Mouse (Mus musculus): ENCODE data around the gene H2-M10.6. TPM values are rescaled to one million over a fixed set of nuclear protein-coding genes. Genes with fewer than 3 reads are reported as not detected.
"Not testable (repeated sequence)": the region's sequence is repeated elsewhere in the genome, so short reads cannot be mapped to it uniquely, and the experiment has no call there.

Gene H2-M10.6
- not detected for total RNA-seq (2021)

DNA sequence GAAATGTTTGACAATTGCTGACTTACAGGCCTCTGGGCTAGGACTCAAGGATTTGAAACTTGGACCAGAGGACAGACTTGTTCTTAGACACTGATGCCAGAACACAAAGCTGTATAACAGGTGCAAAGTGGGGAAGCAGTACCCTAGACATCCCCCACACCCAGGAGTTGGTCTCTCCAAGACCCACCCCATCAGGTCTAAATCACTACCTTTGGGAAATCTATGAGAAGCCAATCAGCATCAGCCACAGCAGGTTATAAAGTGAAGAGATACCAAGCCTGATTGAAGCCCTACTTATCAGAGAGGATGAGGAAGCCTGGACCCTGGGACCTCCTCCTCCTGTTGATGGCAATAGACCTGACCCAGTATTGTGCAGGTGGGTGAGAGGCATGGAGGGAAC, at the start of gene H2-M10.6:
TSS of gene H2-M10.6 (plus strand) at position 301 of the 400 bp plus-strand sequence.
- no peak for DNase-seq (ENCODE audit: low spot score in 2 of 2)
- intact Hi-C loops (cut with DNase I): no loop called here

DNA sequence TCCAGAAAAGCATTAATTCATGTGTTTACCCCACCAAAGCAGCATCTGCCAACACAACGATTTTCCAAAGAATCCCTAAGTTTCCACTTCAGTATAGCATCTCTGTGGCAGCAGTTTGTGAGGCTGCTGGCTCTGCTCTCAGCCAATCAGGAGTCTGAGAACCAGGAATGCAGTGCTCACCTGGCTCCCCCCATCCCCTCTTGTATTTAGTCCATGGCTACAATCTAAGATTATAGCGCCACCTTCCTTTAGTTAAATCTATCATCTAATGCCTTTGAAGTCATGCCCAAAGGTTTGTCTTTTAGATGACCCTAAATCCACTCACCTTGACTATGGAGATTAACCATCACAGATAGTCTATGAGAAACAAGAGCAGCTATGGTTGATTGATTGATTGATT, 48.2 kb upstream of the H2-M10.6 start:
- intact Hi-C loops (cut with DNase I): no loop called here

DNA sequence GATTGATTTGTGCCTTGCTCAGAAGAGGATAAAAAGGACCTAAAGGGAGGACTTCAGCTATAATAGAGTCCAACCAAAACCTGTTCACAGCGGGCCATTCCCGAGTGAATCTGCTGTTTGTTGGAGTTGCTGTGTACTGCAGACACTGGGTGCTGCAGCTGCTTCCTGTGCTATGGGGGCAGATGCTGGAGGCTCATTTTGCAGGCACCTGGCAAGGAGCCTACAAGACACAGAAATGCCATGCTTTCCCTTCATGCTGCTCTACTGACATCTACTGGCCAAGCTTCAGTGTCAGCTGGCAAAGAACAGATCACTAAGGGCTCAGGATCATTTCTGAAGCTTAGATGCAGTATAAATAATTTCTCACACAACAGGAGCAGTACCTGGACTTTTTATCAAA, 47.7 kb upstream of the H2-M10.6 start:
- intact Hi-C loops (cut with DNase I): not testable (repeated sequence)
- peak; percentile 19 to 20 for DNase-seq (ENCODE audit: low spot score in 2 of 2)

More for the DNA sequence above, 48.2 kb upstream of the H2-M10.6 start:
- DNase-seq (ENCODE audit: low spot score in 2 of 2): no peak

DNA sequence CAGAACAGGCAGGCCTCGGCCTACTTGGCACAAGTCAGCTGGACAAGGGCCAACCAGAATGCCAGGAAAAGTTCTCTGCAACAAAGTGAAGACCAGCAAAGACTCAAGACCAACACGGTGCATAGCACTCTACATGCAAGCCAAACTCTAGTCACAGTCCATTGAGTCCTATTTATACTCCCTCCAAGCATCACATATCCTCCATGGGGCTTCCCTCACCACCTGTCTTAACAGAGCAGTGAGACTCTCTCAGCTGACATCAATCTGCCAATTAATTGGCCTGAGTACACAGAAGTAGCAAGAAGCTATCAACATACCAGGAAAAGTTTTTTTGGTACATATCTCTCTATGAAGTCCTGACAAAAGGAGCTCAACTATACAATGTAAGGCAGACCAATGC, 46.6 kb upstream of the H2-M10.6 start:
- DNase-seq (ENCODE audit: low spot score in 2 of 2); intact Hi-C loops (cut with DNase I): not testable (repeated sequence)

DNA sequence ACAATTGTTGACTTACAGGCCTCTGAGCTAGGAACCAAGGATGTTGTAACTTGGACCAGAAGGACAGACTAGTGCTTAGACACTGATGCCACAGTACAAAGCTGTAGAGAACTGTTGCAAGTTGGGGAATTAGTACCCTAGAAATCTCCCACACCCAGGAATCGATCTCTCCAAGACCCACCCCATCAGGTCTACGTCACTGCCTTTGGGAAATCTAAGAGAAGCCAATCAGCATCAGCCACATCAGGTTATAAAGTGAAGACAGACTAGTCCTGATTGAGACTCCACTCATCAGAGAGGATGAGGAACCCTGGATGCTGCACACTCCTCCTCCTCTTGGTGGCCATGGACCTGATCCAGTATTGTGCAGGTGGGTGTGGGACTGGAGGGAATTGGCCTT, 39.4 kb upstream of the H2-M10.6 start, which contains the start of gene H2-M10.5:
TSS of gene H2-M10.5 (plus strand) at position 301 of the 400 bp plus-strand sequence.
- intact Hi-C loops (cut with DNase I); DNase-seq (ENCODE audit: low spot score in 2 of 2): not testable (repeated sequence)

DNA sequence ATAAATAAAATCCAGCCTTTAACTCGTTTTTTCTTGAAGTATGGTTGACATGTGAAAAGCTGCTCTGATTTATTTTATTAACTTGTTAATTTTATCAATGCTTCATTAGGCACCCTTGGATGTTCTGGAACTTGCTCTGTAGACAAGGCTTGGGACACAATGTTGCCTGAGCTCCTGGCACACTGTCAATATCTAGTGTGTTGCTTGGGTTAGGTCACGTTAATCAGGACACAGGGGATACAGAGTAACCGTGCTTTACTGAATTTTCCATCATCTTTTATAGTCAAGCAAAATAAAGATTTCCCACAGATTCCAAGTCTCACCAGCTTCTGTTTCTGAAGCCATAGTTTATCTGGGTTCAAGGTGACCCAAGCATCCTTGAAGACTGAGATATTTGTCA, 30.4 kb upstream of the H2-M10.6 start:
- intact Hi-C loops (cut with DNase I): no loop called here

DNA sequence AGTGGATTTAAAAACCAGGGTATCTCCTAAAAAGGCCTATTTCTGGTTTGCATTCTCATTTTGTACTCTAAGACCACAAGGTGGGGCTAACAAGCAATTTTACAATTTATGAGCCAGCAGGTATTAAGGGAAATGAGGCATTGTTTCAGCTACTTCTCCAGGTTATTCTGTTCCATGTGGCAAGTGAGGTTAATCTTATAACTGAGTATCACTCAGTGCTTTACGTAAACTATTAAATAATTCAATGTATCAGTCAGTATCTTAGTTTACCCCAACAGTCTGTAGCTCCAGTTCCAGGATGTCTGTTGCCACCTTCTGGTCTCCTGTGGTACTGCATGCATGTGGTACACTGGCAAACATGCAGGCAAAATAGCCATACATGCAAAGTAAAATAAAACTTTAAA, 25.5 kb upstream of the H2-M10.6 start:
- intact Hi-C loops (cut with DNase I): loop anchor here (2.0 kb wide), 1 partner anchor 428 kb away; no protein-coding TSS in a partner anchor
- peak; percentile 5 to 6 for DNase-seq (ENCODE audit: low spot score in 2 of 2)

More for the DNA sequence above, 30.4 kb upstream of the H2-M10.6 start:
- no peak for DNase-seq (ENCODE audit: low spot score in 2 of 2)

DNA sequence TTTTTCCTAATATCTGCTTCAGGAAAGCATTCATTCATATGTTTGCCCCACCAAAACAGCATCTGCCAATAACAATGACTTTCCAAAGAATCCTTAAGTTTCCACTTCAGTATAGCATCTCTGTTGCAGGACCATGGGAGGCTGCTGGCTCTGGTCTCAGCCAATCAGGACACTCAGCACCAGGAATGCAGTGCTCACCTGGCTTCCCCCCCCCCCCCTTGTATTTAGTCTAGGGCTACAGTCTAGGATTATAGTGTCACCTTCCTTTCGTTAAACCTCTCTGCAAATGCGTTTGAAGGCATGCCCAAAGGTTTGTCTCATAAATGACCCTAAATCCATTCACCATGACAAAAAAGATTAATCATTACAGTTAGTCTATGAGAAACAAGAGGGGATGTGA, 23.6 kb upstream of the H2-M10.6 start:
- intact Hi-C loops (cut with DNase I): no loop called here
- DNase-seq (ENCODE audit: low spot score in 2 of 2): no peak

DNA sequence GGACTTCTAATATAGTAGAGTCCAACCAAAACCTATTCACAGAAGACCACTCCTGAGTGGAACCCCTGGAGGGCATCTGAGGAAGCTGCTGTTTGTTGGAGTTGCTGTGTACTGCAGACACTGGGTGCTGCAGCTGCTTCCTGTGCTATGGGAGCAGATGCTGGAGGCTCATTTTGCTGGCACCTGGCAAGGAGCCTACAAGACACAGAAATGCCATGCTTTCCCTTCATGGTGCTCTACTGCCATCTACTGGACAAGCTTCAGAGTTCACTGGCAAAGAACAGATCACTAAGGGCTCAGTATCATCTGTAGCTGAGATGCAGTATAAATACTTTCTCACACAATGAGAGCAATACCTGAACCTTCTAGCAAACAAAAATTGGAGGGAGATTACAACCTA, 23.2 kb upstream of the H2-M10.6 start:
- DNase-seq (ENCODE audit: low spot score in 2 of 2): peak; percentile 62 to 76
- intact Hi-C loops (cut with DNase I): not testable (repeated sequence)

DNA sequence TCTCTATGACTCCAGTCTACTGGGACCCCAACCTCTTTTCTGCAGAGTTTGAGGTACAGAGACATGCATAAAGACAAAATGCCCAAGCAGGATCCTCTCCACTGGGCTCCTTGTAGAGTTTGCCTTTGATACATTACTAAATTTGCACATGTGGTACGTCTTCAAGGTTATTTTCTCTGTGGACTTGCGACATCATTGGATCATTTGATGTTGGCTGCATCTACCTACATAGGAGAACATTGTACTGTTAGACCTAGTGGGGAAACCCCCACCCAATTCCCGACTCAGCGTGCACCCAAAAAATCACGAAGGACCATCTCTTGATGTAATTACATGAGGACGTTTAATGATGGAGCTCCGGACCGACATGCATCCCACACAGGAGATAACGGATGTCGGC, 12.5 kb upstream of the H2-M10.6 start:
- intact Hi-C loops (cut with DNase I): no loop called here
- DNase-seq (ENCODE audit: low spot score in 2 of 2): no peak

DNA sequence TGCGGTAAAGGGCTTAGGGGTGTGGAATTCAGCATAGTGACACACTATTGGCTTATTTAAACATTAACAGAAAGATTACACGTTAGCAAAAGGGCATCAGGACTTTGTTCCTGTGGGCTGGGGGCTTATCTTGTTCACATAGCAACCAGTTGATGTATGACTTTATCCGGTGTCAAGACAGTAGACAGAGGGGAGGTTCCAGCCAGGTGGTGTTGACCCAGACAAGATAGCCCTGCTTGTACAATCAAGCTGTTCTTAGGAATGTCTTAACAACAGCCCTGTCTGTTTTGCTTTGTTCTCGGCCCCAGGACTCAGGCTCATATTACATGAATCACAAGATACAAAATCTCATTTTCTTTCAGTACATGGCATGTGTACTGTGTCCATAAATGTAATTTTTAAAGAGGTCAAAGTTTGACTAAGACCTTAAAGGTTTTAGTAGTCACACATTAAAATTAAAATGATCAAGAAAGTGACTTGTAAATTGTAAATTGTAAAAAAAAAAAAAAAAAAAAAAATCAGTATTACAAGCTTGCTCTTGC, 12.0 kb upstream of the H2-M10.6 start:
- DNase-seq (ENCODE audit: low spot score in 2 of 2); intact Hi-C loops (cut with DNase I): not testable (repeated sequence)

DNA sequence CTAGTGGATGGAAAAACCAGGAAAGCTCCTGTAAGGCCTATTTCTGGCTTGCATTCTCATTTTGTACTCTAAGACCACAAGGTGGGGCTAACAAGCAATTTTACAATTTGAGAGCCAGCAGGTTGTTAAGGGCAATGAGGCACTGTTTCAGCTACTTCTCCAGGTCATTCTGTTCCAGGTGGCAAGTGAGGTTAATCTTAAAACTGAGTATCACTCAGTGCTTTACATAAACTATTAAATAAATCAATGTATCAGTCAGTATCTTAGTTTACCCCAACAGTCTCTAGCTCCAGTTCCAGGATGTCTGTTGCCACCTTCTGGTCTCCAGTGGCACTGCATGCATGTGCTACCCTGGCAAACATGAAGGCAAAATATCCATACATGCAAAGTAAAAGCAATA, 12.0 kb downstream of the H2-M10.6 start:
- intact Hi-C loops (cut with DNase I): no loop called here
- peak in 1 of 2 experiments; percentile 23 for DNase-seq (ENCODE audit: low spot score in 2 of 2)

DNA sequence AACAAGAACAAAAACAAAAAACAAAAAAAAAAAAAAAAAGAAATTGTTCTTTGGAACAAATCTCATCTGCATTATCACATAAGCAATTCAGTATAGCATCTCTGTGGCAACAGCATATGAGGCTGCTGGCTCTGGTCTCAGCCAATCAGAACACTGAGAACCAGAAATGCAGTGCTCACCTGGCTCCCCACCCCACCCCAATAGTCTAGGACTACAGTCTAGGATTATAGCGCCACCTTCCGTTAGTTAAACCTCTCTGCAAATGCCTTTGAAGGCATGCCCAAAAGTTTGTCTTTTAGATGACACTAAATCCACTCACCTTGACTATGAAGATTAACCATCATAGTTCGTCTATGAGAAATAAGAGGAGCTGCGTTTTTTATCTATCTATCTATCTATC, 13.6 kb downstream of the H2-M10.6 start:
- DNase-seq (ENCODE audit: low spot score in 2 of 2): no peak
- intact Hi-C loops (cut with DNase I): no loop called here

DNA sequence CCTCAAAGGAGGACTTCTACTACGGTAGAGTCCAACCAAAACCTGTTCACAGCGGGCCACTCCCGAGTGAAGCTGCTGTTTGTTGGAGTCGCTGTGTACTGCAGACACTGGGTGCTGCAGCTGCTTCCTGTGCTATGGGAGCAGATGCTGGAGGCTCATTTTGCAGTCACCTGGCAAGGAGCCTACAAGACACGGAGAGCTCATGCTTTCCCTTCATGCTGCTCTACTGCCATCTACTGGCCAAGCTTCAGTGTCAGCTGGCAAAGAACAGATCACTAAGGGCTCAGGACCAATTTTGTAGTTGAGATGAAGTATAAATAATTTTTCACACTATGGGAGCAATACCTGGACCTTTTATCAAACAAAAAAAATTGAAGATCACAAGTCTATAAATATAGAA, 14.0 kb downstream of the H2-M10.6 start:
- peak; percentile 81 to 84 for DNase-seq (ENCODE audit: low spot score in 2 of 2)
- intact Hi-C loops (cut with DNase I): not testable (repeated sequence)

DNA sequence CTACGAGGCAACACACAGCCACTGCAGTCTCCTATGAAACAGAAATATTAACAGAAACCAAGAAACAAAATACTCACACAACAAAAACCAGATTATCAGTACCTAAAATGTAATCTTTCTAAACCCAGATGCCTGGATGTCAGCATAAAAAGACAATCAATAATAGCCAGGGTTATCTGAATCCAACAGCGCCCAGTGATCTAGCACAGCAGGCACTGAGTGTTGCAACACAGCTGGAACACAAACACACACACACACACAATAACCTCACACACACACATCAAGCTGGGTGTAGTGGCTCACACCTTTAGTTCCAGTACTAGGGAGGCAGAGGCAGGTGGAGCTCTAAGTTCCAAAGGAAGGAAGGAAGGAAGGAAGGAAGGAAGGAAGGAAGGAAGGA, 16.5 kb downstream of the H2-M10.6 start:
- no peak for DNase-seq (ENCODE audit: low spot score in 2 of 2)
- intact Hi-C loops (cut with DNase I): no loop called here

DNA sequence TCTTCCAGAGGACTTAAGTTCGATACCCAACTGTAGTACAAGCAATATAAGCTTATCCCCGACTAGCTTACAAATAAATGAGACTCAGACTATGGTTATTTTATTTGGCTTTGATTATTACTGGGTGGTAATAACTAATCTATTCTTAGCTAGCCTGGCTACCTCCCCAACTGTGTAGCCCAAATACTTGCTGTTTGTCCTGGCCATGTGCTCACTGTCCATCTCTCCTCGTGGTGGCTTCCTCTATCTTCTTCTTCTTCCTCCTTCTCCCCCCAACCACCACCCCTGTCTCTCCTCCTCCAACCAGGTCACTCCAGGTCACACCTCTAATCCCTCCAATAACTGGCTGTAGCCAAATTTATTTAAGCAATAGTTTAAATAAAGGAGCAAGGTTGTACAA, 18.5 kb downstream of the H2-M10.6 start:
- intact Hi-C loops (cut with DNase I): no loop called here

DNA sequence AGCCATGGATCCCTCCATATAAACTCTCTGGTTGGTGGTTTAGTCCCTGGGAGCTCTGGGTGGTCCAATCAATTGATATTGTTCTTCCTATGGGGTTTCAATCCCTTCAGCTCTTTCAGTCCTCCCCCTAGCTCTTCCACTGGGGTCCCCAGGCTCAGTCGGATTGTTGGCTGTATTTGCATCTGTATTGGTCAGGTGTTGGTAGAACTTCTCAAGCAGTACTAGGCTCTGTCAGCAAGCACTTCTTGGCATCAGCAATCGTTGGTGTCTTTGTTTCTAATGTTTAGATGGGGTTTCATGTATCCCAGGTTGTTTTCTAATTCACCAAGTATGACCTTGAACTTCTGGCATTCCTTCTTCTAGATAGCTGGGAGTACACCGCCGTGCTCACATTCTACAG, 20.7 kb downstream of the H2-M10.6 start:
- intact Hi-C loops (cut with DNase I): no loop called here
- no peak for DNase-seq (ENCODE audit: low spot score in 2 of 2)

More for the DNA sequence above, 18.5 kb downstream of the H2-M10.6 start:
- DNase-seq (ENCODE audit: low spot score in 2 of 2): no peak

DNA sequence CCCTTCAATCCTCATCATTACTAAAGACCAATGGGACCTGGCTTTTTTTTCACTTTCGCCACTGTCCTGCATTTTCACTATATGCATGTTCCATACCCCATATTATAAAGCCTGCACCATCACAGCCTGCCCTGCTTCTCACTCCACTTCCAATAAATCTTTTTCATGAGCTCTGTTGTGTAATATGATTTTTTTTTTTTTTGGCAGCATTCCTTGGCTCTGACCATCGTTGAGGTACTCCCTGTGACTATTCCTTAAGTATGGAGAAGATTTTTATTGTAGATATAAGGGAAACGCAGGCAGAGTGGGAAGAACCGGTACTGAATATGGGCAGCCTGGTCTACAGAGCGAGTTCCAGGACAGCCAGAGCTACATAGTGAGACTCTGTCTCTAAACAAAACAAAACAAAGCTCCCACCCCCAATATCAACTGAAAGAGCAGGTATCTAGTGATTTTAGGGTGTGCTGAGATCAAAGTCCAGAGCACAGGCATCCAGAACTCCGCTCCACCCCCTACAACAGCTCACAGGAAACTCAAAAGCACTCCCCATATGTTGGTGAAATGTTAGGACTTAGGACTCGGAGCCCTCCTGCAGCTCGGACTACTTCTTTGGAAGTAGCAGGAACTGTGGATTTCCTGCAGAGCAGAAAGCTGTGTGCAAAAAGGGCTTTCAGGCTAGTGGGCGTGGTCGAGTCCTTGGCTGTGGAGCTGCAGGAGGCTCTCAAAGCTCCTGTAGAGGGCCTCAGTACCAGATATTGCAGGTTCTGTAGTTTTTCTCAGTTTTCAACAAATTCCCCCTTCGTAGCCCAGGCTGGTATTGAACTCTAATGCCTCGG, 23.8 kb downstream of the H2-M10.6 start:
- intact Hi-C loops (cut with DNase I): no loop called here
- peak; percentile 47 to 48 for DNase-seq (ENCODE audit: low spot score in 2 of 2)

DNA sequence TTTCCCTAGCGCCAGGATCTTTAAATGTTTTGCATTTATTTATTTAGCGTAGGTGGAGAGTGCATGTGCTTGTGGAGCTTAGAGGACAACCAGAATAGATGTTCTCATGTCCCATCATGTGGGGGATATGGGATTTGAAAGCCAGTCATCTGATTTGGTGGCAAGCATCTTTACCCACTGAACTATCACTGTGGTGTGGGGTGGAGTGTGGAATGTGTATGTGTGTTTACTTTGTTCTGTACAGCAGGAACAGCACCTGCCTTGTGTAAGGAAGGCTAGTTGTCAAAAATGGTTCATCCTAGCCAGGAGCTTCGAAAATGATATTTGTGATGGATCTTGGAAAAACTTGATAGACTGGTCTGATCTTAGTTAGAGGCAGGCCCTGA, 24.4 kb downstream of the H2-M10.6 start:
- DNase-seq (ENCODE audit: low spot score in 2 of 2): peak in 1 of 2 experiments; percentile 16
- intact Hi-C loops (cut with DNase I): no loop called here

DNA sequence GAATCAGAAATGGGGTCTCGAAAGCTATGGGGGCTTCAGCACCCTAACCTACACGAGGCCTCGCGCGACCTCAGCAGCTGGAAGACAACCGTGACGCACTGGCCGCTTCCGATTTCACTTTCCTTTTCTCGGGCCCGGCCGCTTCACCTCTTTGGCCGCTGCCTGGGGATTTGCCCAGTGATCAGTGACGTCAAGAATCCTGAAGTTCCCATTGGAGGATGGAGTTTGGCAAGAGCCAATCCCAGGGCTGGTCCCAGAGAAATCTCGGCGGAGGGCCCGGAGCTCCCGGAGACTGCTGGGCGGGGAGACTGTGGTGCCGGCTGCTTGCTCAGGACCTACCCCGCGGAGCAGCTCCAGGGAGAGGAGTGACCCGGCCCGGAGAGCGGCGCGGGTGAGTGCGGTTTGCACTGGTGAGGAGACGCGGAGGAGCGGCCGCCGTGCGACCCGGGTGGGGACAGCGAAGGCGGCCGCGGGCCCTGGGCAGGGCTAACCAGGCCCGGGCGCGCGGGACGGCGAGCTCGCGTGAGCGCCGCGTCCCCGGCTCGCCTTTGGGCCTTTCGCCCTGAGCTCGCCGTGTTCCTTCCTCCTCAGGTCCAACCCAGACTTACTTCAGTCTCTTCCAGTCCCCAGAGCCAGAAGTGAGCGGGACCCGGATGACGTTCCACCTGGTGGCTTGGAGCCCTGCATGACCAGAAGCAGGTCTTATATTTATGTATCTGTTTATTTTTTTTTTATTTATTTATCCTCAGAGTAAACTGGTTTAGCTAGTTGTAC, 25.1 kb downstream of the H2-M10.6 start, which contains the start of gene Trim26:
TSS of gene Trim26 (plus strand) at position 261 of the 774 bp plus-strand sequence.
- intact Hi-C loops (cut with DNase I): no loop called here
- peak; percentile 94 to 97 for DNase-seq (ENCODE audit: low spot score in 2 of 2)

Measured in left cerebral cortex, postnatal 36 days (tissue).